Mouse (Mus musculus) brain, adult 2 months (tissue): ENCODE measurements at regions not wholly inside any gene's neighbourhood (a gene's known extent, or its start where the extent isn't known, plus 50 kb on each side); places are given as distances from the start of the nearest gene placed in this dataset.

Experiments
- DNase-seq: peaks from one replicate; pipeline ENCODE4 v3.0.0; 2011; ENCODE audit warnings: low read depth, low spot score

DNA sequence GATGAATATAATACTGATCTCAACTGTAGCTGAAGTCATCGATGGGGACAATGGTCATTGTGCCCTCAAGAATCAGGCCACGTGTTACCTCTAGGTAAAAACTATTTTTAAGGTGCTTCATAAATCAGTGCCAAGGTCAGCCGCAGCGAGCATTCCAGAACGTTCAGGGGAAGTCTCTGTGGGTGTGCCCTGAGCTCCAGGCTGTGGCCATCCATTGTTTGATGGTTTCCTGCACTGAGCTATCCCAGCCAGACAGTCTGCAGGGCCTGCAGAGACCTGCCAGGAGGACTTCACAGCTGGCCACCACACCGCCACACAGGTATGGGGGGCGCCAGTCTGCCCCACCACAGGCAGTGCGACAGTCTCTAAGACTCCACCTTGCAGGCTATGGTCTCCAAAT is 62.5 kb upstream of the Zfp637 start:
- DNase-seq, result no peak

DNA sequence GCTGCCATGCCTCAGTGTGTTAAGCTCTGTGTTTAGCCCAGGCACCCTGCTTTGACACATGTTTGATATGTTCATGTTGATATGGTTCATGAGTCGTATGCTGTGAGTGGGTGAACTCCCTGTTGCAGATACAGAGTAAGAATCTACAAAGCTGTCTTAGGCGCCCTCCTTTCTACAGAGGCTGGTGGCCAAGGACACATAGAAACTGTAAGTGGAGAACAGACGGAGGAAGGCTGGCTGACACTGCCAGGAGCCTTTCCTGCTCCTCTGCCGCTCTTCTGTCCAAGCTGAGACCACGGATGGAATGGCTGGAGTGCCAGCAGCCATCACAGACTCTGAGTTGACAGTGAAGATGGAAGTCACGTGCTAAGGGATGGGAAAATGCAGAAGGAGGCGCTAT is 62.0 kb upstream of the Zfp637 start:
- peak; percentile 15 for DNase-seq

DNA sequence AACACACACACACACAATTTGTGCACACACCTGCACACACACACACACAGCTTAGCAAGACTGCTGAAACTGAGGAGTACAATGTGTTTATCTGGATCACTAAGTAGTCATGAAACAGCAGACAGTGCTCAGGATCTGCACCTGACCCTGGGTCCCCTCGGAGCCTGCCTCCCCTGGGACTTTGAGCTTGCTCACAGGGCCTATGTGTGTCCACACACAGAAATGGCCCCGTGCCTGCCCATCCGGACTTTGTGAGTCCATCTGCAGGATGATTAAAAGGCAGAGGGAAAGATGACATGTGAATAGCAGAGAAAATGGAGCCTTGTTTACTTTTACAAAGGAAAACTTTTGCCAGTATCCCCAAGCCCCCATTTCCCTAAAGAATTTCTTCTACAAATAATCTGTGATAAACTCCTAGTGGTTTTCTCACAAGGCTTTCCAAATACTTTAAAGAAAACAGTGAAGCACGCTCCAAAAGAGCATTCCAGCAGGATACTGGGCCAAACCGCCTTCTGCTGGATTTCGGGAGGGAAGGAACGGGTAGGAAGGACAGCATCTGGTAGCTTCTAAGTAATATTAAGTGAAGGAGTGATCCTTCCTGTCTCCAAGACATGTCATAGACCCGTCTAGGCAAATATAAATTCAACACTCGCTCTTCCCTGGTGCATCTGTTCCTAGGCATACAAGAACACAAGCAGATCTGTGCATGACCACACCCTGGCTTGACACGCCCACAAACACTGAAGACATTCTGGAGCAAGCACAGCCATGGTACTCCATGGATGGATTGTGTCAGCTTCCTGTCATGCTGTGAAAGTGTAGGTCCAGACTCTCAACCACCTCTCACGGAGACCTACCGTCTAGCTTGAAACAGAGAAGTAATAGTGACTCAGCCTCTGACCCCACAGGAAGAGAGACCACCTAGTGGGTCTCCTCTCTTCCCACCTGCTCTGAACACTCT is 52.1 kb upstream of the Zfp637 start:
- no peak for DNase-seq

DNA sequence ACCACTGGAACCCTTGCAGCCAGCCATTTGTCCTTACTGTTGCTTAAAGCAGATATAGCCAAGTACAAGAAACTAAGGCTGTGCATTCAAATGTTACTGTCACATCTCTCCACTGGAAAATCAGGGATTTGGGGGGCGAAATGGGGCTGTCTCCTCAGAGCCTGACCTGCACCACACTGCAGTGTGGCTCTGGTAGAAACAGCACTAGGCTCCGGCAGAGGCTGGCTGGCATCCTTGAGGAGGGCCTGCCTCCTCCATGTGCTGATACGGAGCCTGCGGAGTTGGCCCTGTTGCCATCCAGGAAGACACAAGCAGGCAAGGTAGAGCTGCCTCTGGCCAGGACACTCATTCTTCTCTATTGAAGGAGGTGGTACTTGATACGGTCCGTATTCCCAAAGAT is 50.4 kb upstream of the Zfp637 start:
- DNase-seq, result no peak
